Mouse (Mus musculus) gastrocnemius, adult 18-20 months (tissue): ENCODE results near the gene Fam193a. TPM values are rescaled to one million over a fixed set of nuclear protein-coding genes. Genes with fewer than 3 reads are reported as not detected.

ENCODE experiments used
- DNase-seq: peaks from one replicate; pipeline ENCODE4 v3.0.0; 2021; ENCODE audit warnings: low spot score
- total RNA-seq, 2 experiments: library from RNA; stranded (reverse); gene quantifications; 2 replicates each; pipeline ENCODE4 v1.2.3; 2021

The Fam193a gene
- total RNA-seq, 2 experiments from 2014 or later: 14.6 to 15.2 TPM

- no peak for DNase-seq
Observed at GRCm38 (mm10) chr5:34378787-34379186, 9.1 kb downstream of the Fam193a start.

- DNase-seq: no peak
Observed at GRCm38 (mm10) chr5:34381700-34382099, 12.0 kb downstream of the Fam193a start.

- DNase-seq: no peak
Observed at GRCm38 (mm10) chr5:34385616-34386015, 15.9 kb downstream of the Fam193a start.

- DNase-seq: no peak
Observed at GRCm38 (mm10) chr5:34386744-34387143, 17.0 kb downstream of the Fam193a start.

GRCm38 (mm10) chr5:34393251-34393650 is 23.5 kb downstream of the Fam193a start:
- no peak for DNase-seq

GRCm38 (mm10) chr5:34395347-34395746 is 25.6 kb downstream of the Fam193a start:
- no peak for DNase-seq

GRCm38 (mm10) chr5:34395850-34396540 is 26.3 kb downstream of the Fam193a start:
- no peak for DNase-seq

- no peak for DNase-seq
Observed at GRCm38 (mm10) chr5:34397866-34398265, 28.1 kb downstream of the Fam193a start.

GRCm38 (mm10) chr5:34398326-34398725 is 28.6 kb downstream of the Fam193a start:
- no peak for DNase-seq

GRCm38 (mm10) chr5:34407366-34407918 is 37.7 kb downstream of the Fam193a start:
- DNase-seq: no peak

- DNase-seq: no peak
Observed at GRCm38 (mm10) chr5:34409002-34409401, 39.3 kb downstream of the Fam193a start.

- DNase-seq: no peak
Observed at GRCm38 (mm10) chr5:34410819-34411218, 41.1 kb downstream of the Fam193a start.

- no peak for DNase-seq
Observed at GRCm38 (mm10) chr5:34413921-34414320, 44.2 kb downstream of the Fam193a start.

- no peak for DNase-seq
Observed at GRCm38 (mm10) chr5:34417251-34418008, 47.7 kb downstream of the Fam193a start.

GRCm38 (mm10) chr5:34419188-34419587 is 49.5 kb downstream of the Fam193a start:
- DNase-seq: no peak

GRCm38 (mm10) chr5:34430776-34431175 is 61.0 kb downstream of the Fam193a start:
- DNase-seq: no peak

GRCm38 (mm10) chr5:34433786-34434185 is 64.1 kb downstream of the Fam193a start:
- no peak for DNase-seq

GRCm38 (mm10) chr5:34434241-34434640 is 64.5 kb downstream of the Fam193a start:
- DNase-seq: no peak

GRCm38 (mm10) chr5:34438052-34438451 is 68.3 kb downstream of the Fam193a start:
- DNase-seq: no peak

GRCm38 (mm10) chr5:34438659-34439058 is 68.9 kb downstream of the Fam193a start:
- DNase-seq: no peak

GRCm38 (mm10) chr5:34439768-34440167 is 70.0 kb downstream of the Fam193a start:
- DNase-seq: no peak

GRCm38 (mm10) chr5:34441797-34442196 is 72.1 kb downstream of the Fam193a start:
- DNase-seq: no peak

GRCm38 (mm10) chr5:34446207-34446606 is 76.5 kb downstream of the Fam193a start:
- DNase-seq: no peak
